Mouse (Mus musculus) megakaryocyte-erythroid progenitor cell, adult 5-6 weeks (primary cell): Measurements from ENCODE around the gene Cd63. TPM values are rescaled to one million over a fixed set of nuclear protein-coding genes. Genes with fewer than 3 reads are reported as not detected.

ENCODE experiments used
- ATAC-seq: replicated peaks from 2 replicates; pipeline ENCODE4 v1.8.0; 2016; ENCODE audit warnings: mild to moderate bottlenecking, inconsistent platforms; ENCODE audit not compliant: severe bottlenecking, poor library complexity, low FRiP score, low TSS enrichment
- total RNA-seq, 2 experiments: library from RNA; stranded (forward) in 1 of 2; stranded (reverse) in 1 of 2; fragments of 200-1000, 215-1000 nt in 1 of 2; fragments of >200 nt in 1 of 2; fragmentation: Nextera tagmentation in 1 of 2; gene quantifications; 2 replicates each; pipeline ENCODE4 v1.2.3; 2014 to 2017

Gene Cd63
- total RNA-seq, 2 experiments from 2014 or later, result 6.8 to 18.0 TPM

DNA sequence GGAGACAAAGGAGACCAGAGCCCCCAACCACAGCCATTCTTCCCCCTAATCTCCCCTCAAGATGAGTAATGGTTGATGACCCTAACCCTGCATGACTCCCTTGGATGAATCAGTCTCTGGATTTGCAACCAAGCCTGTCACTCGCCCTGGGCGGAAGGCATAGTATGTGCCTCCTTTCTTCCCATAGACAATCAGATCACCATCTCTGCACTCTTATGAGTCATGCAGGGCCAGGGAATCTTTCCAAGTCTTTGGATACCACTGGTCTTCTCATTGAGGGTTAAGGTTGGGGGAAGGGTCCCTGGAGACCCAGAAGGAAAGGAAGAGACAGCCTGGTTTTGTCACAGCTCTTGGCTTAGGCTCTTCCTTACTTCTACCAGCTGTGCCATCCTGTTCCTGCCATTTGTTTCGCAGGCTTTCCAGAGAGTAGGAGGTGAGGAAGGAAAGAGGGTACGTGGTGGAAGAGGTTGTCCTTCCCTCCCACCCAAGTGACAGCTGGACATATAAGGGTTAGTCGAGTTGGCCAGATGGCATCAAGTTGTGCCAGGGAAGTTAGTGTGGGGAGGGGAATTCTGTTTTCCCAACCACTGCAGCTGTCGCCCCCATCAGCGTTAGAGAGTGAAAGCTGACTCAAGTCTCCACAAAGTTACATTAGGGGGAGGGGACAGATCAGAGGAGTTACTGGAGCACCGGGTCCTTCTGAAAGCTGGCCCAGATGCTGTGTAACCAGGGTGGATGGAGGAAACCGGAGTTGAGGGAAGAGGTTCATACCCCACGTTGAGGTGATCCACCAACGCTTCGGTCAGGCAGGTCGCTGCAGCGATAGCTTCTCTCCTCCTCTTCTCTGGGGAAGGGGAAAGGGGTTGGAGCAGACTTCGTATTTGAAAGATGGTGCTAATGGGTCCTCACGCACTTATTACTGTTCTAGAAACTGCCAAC, 21.4 kb downstream of the Cd63 start:
- 0 out of 2 replicates have a peak, but pooled peaks have one; percentile 1 for ATAC-seq

GRCm38 (mm10) chr10:128922822-128923012, 21.9 kb downstream of the Cd63 start, which contains the start of gene Rdh5:
TSS of gene Rdh5 (minus strand) at chr10:128922888.
- ATAC-seq, result no peak; the same call in 1 of the 2 replicates

DNA sequence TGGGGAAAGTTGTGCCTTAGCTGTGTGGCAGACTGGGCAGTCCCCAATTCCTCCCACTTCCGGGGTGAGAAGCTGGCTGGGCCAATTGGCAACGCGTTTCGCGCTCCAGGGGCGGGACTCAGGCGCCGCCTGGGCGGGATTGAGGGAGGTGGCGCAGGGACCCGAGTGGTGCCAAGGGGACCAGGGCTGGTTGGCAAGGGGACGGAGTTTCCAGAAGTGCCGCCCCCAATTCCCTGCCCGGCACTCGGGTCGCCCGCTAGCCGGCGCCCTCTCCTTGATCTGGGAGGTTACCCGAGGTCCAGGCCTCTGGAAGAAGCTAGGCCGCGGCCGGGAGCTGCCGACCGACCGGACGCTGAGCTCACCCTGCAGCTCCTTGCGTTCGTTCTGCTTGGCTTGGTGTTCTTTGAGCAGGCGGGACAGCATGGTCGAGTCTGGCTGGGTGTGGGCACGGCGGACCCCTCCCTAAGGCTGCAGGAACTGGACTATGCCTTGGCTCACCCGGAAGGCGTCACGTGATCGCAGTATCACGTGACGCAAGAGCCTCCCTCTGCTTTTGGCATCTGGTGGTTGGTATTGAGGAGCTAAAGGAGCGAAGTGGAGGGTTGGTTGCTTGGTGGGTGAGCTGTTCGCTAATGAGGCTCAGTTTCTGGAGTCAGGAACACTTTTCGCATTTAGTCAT, 22.4 kb downstream of the Cd63 start:
- peak; percentile 97 for ATAC-seq

- peak; percentile 18; the same call in 1 of the 2 replicates for ATAC-seq
These were observed 23.1 kb downstream of the Cd63 start, which contains the start of gene Bloc1s1 for GRCm38 (mm10) chr10:128923935-128924334. TSS of gene Bloc1s1 (minus strand) at chr10:128924035.

- ATAC-seq, result no peak
These were observed 27.6 kb downstream of the Cd63 start for GRCm38 (mm10) chr10:128928356-128928755.

DNA sequence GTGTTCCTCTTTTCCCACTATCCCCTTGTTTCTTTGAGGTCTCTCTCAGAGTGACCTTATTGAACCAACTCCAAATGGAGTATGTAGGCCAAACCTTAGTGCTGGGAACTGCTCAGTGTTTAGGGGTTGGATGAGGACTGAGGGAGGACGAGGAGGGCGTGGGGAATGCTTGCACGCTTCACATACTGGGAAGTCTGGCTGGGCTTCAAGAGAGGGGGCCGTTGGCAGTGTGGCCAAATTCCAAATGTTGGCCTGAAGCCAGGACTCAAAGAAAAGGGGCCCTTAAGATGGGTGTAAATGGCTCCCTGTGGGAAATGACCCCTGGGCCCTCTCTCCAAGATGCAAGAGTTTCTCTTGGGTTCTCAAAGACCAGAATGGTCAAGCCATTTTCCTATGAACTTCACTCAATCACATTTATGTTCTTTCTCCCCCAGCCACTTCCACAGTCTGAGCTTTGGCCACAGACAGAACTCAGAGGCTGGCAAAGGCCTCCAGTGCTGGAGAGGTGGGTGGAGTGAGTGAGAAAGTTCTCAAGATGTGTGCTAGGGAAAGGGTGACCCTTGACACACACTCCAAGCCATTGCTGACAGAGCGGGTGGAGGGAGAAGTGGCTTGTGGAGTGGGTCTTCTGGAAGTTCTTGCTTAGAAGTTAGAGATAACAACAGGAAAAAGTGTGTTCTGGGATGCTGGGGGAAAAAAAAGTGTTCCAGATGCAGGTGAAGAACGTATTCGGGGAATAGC, 29.0 kb downstream of the Cd63 start:
- no peak for ATAC-seq

DNA sequence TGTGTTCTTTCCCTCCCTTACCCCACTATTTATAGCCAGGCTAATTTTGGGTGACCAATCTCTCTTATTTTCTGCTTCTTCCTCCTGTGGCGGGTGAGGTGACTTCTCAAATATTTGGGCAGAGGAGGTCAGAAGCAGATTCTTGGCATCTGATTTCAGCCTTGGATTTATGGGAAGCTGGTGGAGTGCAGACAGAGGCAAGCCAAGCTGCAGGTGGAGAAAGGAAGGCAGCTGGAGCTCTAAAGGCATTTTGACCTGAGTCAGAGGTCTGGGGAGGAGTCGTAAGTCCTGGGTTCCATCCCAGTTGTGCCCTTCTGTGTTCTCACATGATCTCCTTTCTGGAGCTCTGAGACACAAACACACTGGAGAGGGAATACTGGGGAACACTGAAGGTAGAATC, 30.7 kb downstream of the Cd63 start:
- ATAC-seq, result no peak

DNA sequence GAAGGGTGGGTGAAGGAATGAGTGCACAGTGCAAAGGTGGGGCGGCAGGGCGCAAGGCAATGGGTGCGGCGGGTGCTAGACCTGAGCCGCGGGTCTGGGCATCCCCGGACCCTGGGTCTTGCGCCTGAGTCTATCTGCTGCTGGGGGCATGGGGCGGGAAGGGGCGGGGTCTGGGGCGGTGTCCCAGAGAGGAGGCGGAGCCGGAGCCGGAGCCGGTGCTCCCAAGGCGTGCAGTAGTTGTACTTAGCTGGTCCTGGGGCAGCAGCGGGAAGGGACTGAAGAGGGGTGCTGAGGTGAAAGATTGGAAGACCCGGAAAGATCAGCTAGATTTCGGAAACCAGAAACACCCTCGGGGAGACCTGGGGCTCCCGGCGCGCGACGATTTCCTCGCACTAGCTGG, 32.8 kb downstream of the Cd63 start, which contains the start of gene Itga7:
TSS of gene Itga7 (plus strand) at position 245 of the 400 bp plus-strand sequence.
- ATAC-seq, result peak; percentile 39; the same call in 1 of the 2 replicates

DNA sequence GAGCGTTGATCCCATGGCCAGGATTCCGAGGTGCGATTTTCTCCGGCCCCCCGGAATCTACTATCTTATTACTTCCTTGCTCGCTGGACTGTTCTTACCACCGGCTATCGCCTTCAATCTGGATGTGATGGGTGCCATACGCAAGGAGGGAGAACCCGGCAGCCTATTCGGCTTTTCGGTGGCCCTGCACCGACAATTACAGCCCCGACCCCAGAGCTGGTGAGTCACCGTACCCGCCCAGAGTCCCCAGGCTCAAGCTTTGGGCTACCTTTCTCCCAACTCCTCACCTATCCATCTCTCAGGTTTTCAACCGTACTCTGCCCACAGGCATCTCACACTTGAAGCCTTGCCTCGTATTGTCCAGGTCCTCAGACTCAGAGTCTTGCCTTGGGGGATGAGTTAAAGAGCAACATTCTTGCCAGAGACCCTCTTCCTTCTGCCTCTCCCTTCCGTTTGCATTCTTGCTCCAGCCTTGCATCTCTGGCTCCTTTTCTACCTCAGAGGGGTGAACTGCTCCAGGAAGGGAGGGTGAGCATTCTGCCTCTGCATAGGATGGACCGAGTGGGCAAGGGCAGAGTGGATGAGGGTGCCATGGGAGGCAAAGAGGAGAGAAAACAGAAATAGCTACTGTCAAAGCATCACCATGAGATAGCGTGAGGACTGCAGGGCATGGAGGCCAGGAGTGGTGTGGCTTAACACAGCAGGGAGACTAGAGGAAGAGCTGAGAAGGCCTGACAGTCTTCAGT, 33.4 kb downstream of the Cd63 start:
- 0 out of 2 replicates have a peak, but pooled peaks have one; percentile 8 for ATAC-seq

DNA sequence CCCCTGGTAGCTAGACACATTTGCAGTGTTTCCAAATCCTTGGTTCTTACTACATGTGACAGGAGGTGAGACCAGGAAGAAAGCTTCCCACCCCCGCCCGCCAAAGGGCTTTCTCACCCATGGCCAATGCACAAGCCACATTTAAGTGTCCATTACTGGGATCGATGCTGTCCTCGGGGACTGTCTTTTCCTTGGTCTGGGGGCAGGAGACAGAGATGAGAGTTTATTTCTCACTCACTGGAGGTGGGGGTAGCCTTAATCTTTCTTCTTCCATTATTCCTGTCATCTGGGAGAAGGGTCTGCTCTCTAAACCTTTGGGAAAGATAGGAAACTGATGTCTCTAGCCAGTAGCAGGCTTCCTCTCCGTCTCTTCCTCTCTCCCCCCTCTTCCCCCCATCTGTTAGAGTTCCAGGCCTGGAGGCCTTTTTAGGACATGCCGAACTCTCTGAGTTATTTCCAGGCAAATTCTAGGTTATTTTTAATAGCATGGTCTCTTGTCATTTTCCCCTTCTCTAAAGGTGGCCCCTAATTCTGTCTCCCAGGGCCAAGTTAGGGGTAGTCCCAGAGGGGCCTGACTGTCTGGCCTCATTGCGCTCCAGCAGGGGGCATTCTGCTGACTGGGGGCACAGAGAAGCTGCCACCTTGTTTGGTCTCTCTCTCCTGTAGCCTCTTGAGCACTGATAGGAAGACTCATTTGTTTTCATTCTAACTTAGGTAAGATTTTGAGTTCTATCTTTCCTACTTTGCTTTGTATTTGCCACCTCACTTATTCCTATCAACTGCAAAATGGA, 34.4 kb downstream of the Cd63 start:
- no peak for ATAC-seq

DNA sequence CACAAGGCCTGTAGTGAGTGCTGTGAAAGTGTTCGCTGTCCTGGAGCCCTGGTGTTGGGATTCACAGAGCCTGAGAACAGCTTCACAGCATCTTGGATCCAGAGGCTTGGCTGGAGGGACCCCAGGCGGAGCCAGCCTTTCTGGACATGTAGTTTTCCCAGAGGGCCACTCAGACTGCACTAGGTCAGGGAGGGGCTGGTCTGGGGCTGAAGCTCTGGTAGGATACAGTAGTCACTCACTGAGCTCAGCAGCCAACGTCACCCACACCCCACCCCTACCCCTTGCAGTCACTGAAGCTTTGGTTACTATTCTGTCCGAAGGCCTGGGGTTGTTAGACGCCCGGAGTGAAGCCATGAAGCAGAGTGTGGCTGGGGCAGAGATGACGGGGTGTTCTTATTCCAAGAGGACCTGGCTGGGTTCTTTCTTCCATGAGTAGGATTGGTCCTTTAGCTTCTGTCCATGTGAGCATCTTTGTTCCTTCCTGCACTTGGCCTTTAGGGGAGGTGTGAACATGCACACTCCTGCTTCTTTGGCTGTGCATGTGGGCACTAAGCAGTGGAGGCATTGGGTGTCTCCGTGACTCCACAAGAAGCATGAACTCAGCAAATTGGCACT, 35.1 kb downstream of the Cd63 start:
- ATAC-seq, result no peak

GRCm38 (mm10) chr10:128937756-128938390, 37.1 kb downstream of the Cd63 start:
- no peak for ATAC-seq

- ATAC-seq, result no peak
These were observed 37.7 kb downstream of the Cd63 start for GRCm38 (mm10) chr10:128938457-128938856.

DNA sequence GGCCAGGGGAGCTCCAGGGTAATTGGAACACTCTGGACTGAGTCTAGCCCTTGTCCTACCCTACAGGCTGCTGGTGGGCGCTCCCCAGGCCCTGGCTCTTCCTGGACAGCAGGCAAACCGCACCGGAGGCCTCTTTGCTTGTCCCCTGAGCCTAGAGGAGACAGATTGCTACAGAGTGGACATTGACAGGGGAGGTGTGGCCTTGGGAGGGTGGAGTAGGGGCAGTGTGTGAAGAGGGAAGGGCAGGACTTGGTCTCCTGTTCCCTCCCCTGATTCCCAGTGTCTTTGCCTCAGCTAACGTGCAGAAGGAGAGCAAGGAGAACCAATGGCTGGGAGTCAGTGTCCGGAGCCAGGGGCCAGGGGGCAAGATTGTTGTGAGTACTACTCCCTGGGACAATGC, 38.2 kb downstream of the Cd63 start:
- ATAC-seq, result no peak

DNA sequence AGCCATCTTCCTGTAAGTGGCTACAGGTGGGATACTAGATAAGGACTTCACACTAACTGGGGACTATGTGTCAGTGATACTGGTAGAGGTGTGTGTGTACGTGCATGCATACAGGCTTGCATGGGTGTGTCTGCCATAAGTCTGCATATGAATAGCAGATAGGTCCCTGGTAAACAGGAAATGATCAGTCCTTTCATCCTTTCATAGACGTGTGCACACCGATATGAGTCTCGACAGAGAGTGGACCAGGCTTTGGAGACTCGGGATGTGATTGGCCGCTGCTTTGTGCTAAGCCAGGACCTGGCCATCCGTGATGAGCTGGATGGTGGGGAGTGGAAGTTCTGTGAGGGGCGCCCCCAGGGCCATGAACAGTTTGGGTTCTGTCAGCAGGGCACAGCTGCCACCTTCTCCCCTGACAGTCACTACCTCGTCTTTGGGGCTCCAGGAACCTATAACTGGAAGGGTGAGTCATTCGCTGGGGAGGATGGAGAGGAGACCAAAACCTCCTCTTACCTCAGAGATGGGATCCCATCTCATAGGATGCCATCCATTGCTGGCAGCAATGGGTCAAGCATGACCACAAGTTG, 39.8 kb downstream of the Cd63 start:
- no peak for ATAC-seq

DNA sequence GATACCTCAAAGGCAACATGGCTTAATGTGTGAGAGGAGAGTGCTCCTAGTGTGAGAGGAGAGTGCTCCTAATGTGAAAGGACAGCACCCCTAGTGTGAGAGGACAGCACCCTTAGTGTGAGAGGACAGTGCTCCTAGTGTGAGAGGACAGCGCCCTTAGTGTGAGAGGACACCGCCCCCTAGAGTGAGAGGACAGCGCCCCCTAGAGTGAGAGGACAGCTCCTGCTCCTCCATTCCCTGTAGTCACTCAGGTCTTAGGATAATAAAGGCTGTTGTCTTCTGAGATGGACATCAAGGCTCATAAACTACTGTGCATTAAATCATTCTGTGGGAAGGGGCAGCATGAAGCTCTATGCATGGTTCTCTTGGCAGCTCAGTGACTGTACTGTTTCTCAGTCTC, 44.9 kb downstream of the Cd63 start:
- ATAC-seq, result peak; percentile 70

DNA sequence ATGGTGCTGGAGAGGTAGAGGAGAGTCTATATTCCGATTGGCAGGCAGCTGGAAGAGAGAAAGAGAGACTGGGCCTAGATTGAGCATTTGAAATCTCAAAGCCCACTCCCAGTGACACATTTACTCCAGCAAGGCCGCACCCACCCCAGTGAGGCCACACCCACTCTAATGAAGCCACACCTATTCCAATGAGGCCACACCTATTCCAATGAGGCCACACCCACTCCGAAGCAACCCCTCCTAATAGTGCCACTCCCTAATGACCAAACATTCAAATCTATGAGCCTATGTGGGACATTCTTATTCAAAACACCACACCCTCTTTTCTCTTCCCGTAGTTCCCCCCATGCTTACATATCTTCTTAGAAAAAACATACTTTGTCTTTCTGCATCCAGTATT, 46.7 kb downstream of the Cd63 start:
- ATAC-seq, result no peak
